Mouse (Mus musculus) lung, adult 10 weeks (tissue): Measurements from ENCODE around the gene Sfrp2. TPM values are rescaled to one million over a fixed set of nuclear protein-coding genes. Genes with fewer than 3 reads are reported as not detected.

Source experiments
- polyA plus RNA-seq: library from polyadenylated mRNA; stranded (reverse); fragments of 350-450 nt; fragmentation: Illumina TruSeq; extraction: RNeasy Lipid Tissue Mini Kit (QIAGEN cat#74804); gene quantifications from one replicate; pipeline ENCODE4 v1.2.3, GENCODE M21; 2014; ENCODE audit warnings: low read depth, low replicate concordance; ENCODE audit not compliant: insufficient read depth

Sfrp2 gene
- polyA plus RNA-seq: 6.4 TPM

GRCm38 (mm10) chr3:83765871-83766725 lies at the start of gene Sfrp2:
Sfrp2 (plus strand) TSS chr3:83766321.

Other genes starting within 250 kb of the Sfrp2 start
- 10.3 TPM for gene Tlr2, start 75.4 kb downstream of the Sfrp2 start, polyA plus RNA-seq